Mouse (Mus musculus): ENCODE measurements at regions not wholly inside any gene's neighbourhood (a gene's known extent, or its start where the extent isn't known, plus 50 kb on each side); places are given as distances from the start of the nearest gene placed in this dataset.

GRCm38 (mm10) chr9:46724231-46724630 is 274.3 kb upstream of the Gm4791 start:
- no peak for TF ChIP-seq CTCF (IDR thresholded peaks at IDR 0.05; ENCODE audit: borderline replicate concordance, insufficient read depth, low read length)
- no peak for TF ChIP-seq POLR2A (IDR thresholded peaks at IDR 0.05; ENCODE audit: low read depth, low read length)

Data from embryonic fibroblast, embryonic 13.5 days (primary cell).